Mouse (Mus musculus) liver, postnatal 0 days (tissue): ENCODE results near the gene Nudt19. TPM values are rescaled to one million over a fixed set of nuclear protein-coding genes. Genes with fewer than 3 reads are reported as not detected.
A peak's percentile ranks its signal among the peaks of the same experiment; 100 is the strongest.

Source experiments
- ATAC-seq: fragments of 200-750 bp; cut with Nextera tagmentation; 2 replicates; pipeline ENCODE4 v1.8.0; 2017; ENCODE audit warnings: mild to moderate bottlenecking, moderate library complexity
- DNase-seq: peaks from one replicate; pipeline ENCODE4 v3.0.0-alpha.2; 2016
- H3K27ac ChIP-seq: fragments of 300-500 bp; sonication (generic); 2 replicates; pipeline ENCODE4 v1.5.1; 2014; ENCODE audit warnings: antibody characterized with exemption, moderate library complexity, mild to moderate bottlenecking, low read depth
- H3K27me3 ChIP-seq: fragments of 300-500 bp; sonication (generic); 2 replicates; pipeline ENCODE4 v1.6.1; 2014; ENCODE audit warnings: low read length, control low read depth, mixed read lengths; ENCODE audit not compliant: insufficient read depth
- H3K36me3 ChIP-seq: fragments of 300-500 bp; sonication (generic); replicated peaks from 2 replicates; pipeline ENCODE4 v1.6.1; 2014; ENCODE audit warnings: mild to moderate bottlenecking, control low read depth, low read length, moderate library complexity, mixed read lengths; ENCODE audit not compliant: insufficient read depth
- H3K4me1 ChIP-seq: fragments of 300-500 bp; sonication (generic); 2 replicates; pipeline ENCODE4 v1.6.1; 2014; ENCODE audit warnings: antibody characterized with exemption, mild to moderate bottlenecking, control low read depth; ENCODE audit not compliant: insufficient read depth
- H3K4me2 ChIP-seq: fragments of 300-500 bp; sonication (generic); 2 replicates; pipeline ENCODE4 v1.6.1; 2014; ENCODE audit warnings: low read depth, mild to moderate bottlenecking, low read length, moderate library complexity, mixed read lengths
- H3K4me3 ChIP-seq: fragments of 300-500 bp; sonication (generic); 2 replicates; pipeline ENCODE4 v1.5.1; 2014; ENCODE audit warnings: low read depth, low read length
- H3K9ac ChIP-seq: fragments of 300-500 bp; sonication (generic); replicated peaks from 2 replicates; pipeline ENCODE4 v1.6.1; 2014; ENCODE audit warnings: mild to moderate bottlenecking, moderate library complexity
- H3K9me3 ChIP-seq: fragments of 300-500 bp; sonication (generic); 2 replicates; pipeline ENCODE4 v1.6.1; 2016; ENCODE audit warnings: mild to moderate bottlenecking, control low read depth, low read length, mixed read lengths
- CTCF ChIP-seq: sonication (generic); IDR thresholded peaks from 2 replicates; pipeline ENCODE4 v1.5.1; 2016; ENCODE audit warnings: antibody characterized with exemption, low read depth
- EP300 ChIP-seq: IDR thresholded peaks from 2 replicates; pipeline ENCODE4 v1.6.1; 2016; ENCODE audit warnings: antibody characterized with exemption, low read depth, mild to moderate bottlenecking
- WGBS: fragments of 180-500 bp; shearing (Covaris S2); extraction: QIAGEN DNeasy Blood & Tissue Kit; methylation state at CpG from one replicate; pipeline ENCODE4 v1.1.7; 2014; ENCODE audit not compliant: insufficient replicate concordance; 5-methylcytosine and 5-hydroxymethylcytosine counted together
- polyA plus RNA-seq: library from polyadenylated mRNA; unstranded; fragments of >200 nt; fragmentation: Nextera tagmentation; extraction: Ambion mirVana; gene quantifications from 2 replicates; pipeline ENCODE4 v1.2.1, GENCODE M21; 2015

Nudt19 gene
- polyA plus RNA-seq, 1 experiment from 2014 or later: 79.9 TPM

- H3K9ac ChIP-seq: peak within 1 kb of the TSS; percentile 84
- no peaks in the 10 kb centered on the region for H3K9me3 ChIP-seq
- WGBS: under 1% methylated on average over 41 of the region's 45 CpGs
- peaks cover 32% of the 10 kb centered on the region for H3K4me1 ChIP-seq
- H3K36me3 ChIP-seq: no peaks in the 10 kb centered on the region
- H3K27me3 ChIP-seq: peaks cover 24% of the 10 kb centered on the region
- H3K27ac ChIP-seq: peak within 1 kb of the TSS; percentile 79
- H3K4me3 ChIP-seq: peak within 1 kb of the TSS; percentile 88
- ATAC-seq: peak; percentile 33
- peak within 1 kb of the TSS; percentile 98 for H3K4me2 ChIP-seq
- TF ChIP-seq EP300: no peak
- no peak for TF ChIP-seq CTCF
- DNase-seq: peak; percentile 70
Observed at GRCm38 (mm10) chr7:35585191-35586054, 29.3 kb upstream of the Nudt19 start, which contains the start of gene Rgs9bp. Rgs9bp (minus strand) TSS chr7:35585582.

DNA sequence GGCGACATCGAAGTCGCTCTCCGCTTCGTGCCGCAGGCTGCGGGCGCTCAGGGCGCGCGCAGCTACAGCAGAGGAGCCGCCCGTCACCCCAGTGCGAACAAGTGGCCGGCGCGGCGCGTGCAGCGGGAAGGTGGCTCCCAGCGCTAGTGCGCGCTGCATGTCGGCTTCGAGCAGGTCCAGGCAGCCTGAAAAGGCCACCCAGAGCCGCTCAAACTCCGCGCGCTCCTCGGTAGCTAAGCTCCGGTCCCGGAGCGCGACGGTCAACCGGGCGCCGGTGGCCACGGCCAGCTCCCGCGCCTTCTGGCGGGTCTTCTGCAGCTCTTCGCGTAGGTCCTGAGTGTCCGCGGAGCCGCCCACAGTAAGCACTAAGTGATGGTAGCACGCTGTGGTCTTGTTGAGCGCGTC, 28.7 kb upstream of the Nudt19 start:
- Histone ChIP-seq H3K27ac (no peak overlapping the region), H3K4me3 (peak overlapping the region; percentile 88), H3K9ac (peak overlapping the region; percentile 84; the same call in 1 of the 2 replicates), H3K4me1 (peaks cover 32% of the 10 kb centered on the region), H3K9me3 (no peaks in the 10 kb centered on the region), H3K4me2 (peak overlapping the region; percentile 98), H3K36me3 (no peaks in the 10 kb centered on the region), H3K27me3 (peaks cover 24% of the 10 kb centered on the region)
- DNase-seq: peak; percentile 54
- WGBS: under 1% methylated on average over 50 of the region's 50 CpGs
- TF ChIP-seq CTCF (no peak), EP300 (no peak)
- no peak for ATAC-seq

DNA sequence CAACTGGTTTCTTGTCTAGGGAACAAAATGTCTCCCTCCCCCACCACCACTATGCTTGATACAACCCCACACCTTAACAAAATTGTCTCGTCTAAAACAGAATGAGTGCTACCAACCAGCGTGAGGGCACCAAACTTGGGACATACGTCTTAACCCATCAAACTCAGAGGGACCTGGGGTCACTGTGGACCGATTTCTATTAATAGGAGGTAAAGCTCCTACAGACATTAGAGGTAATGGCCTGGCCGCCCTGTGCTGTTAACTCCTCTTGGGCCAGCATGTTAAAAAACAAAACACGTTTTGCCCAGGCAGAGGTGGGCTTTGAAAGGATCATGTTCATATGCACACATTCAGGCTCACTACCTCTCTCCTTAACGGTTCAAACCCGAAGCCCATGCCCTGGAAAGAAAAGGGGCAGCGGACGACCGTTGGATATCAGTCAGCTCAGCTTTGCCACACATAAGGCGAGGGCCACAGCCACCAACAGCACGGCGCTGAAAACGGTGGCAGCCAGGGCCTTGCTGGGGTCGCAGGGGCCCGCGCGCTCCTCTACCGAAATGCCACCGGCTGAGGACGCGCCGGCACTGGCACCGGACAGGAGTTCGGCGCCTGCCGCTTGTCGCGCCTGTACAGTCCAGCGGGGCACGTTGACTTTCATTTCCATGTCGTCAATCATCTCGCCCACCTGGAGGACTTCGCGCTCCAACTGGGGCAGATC, 28.1 kb upstream of the Nudt19 start:
- peak overlapping the region; percentile 84; the same call in 1 of the 2 replicates for H3K9ac ChIP-seq
- H3K36me3 ChIP-seq: no peaks in the 10 kb centered on the region
- WGBS: 7% methylated on average over 36 of the region's 36 CpGs
- peaks cover 24% of the 10 kb centered on the region for H3K27me3 ChIP-seq
- H3K9me3 ChIP-seq: no peaks in the 10 kb centered on the region
- no peak for DNase-seq
- peak overlapping the region; percentile 98 for H3K4me2 ChIP-seq
- peak overlapping the region; percentile 88 for H3K4me3 ChIP-seq
- H3K27ac ChIP-seq: no peak overlapping the region
- TF ChIP-seq EP300 (no peak), CTCF (no peak)
- no peak for ATAC-seq
- peaks cover 28% of the 10 kb centered on the region for H3K4me1 ChIP-seq

GRCm38 (mm10) chr7:35583476-35584025, 27.4 kb upstream of the Nudt19 start:
- 29% methylated on average over 11 of the region's 11 CpGs for WGBS
- Histone ChIP-seq H3K4me2 (no peak overlapping the region), H3K9ac (no peak overlapping the region), H3K27ac (no peak overlapping the region), H3K4me1 (peaks cover 21% of the 10 kb centered on the region), H3K36me3 (no peaks in the 10 kb centered on the region), H3K27me3 (peaks cover 24% of the 10 kb centered on the region), H3K4me3 (no peak overlapping the region), H3K9me3 (no peaks in the 10 kb centered on the region)
- DNase-seq: no peak
- TF ChIP-seq CTCF: no peak
- no peak for TF ChIP-seq EP300
- no peak for ATAC-seq

DNA sequence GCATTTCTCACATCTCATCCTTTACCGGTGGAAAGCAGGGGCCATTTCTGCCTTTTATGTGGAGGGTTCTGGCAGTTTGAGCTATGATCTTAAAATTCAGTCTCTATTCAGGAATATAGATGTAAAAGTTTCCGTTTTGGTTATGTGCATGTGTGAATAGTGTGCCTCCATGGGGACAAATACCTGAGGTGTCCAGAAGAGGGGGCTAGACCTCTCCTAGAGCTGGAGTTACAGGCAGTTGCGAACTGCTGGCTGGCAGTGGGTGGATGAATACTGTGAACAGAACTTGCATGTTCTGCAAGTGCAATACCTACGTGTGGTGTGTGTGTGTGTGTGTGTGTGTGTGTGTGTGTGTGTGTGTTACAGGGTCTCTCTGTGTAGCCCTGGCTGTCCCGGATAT, 26.6 kb upstream of the Nudt19 start:
- H3K9me3 ChIP-seq: no peaks in the 10 kb centered on the region
- peaks cover 24% of the 10 kb centered on the region for H3K27me3 ChIP-seq
- 67% methylated on average over 5 of the region's 5 CpGs for WGBS
- no peak overlapping the region for H3K9ac ChIP-seq
- DNase-seq (peak; percentile 39), ATAC-seq (no peak)
- no peak overlapping the region for H3K4me3 ChIP-seq
- H3K4me2 ChIP-seq: no peak overlapping the region
- no peaks in the 10 kb centered on the region for H3K36me3 ChIP-seq
- peaks cover 20% of the 10 kb centered on the region for H3K4me1 ChIP-seq
- H3K27ac ChIP-seq: no peak overlapping the region
- TF ChIP-seq CTCF (peak; percentile 53), EP300 (no peak)

- Histone ChIP-seq H3K4me2 (no peak overlapping the region), H3K27ac (no peak overlapping the region), H3K27me3 (peaks cover 26% of the 10 kb centered on the region), H3K4me1 (peaks cover 7% of the 10 kb centered on the region), H3K4me3 (no peak overlapping the region), H3K9me3 (no peaks in the 10 kb centered on the region), H3K36me3 (no peaks in the 10 kb centered on the region), H3K9ac (no peak overlapping the region)
- DNase-seq (peak; percentile 69), ATAC-seq (peak; percentile 47; the same call in 1 of the 2 replicates)
- 42% methylated on average over 4 of the region's 4 CpGs for WGBS
- TF ChIP-seq CTCF: peak; percentile 82
- TF ChIP-seq EP300: no peak
Observed at GRCm38 (mm10) chr7:35579849-35580248, 23.7 kb upstream of the Nudt19 start.
